Mouse (Mus musculus): Measurements from ENCODE around the gene Smtnl2. TPM values are rescaled to one million over a fixed set of nuclear protein-coding genes. Genes with fewer than 3 reads are reported as not detected.

The Smtnl2 gene
- polyA plus RNA-seq (2012; rRNA removed): 1.7 and 1.8 TPM in 2 replicates

DNA sequence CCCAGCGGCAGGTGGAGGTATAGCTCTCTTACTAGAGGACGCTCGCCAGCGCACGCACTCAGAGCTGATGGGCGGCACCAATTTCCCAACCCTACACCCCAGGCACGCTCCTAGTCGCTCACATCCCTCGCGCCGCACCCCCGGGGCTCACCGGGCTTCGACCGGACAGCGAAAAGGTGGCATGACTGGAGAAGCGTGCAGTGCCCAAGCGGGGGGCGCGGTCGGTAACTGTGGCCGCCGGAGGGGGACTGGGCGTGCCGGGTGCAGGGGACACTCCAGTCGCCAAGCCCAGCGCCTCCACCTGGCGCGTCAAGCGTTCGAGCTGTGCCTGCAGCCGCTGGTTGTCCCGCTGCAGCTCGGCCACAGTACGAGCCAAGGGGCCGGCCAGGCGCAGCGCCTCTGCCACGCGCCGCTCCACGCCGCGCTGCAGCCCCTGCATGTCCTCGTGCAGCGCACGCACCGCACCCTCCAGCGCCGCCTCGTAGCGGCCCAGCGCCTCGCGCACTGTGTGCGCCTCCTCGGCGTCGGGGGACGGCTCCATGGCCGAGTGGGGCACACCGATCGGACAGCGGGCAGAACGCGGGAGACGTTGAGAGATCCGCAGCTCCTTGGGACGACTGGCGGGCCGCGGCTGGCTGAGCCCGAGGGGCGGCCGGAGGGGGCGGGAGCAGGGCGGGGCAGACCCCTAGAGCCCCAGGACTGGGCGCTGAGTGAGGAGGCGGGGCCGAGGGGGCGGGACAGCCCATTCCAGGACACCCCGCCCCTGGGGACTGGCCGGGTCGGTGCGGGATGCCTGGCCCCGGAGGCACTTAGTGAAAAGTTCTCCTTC is at the start of gene Smtnl2:
Gene Smtnl2 (minus strand): TSS at position 621 of the 829 bp plus-strand sequence.

DNA sequence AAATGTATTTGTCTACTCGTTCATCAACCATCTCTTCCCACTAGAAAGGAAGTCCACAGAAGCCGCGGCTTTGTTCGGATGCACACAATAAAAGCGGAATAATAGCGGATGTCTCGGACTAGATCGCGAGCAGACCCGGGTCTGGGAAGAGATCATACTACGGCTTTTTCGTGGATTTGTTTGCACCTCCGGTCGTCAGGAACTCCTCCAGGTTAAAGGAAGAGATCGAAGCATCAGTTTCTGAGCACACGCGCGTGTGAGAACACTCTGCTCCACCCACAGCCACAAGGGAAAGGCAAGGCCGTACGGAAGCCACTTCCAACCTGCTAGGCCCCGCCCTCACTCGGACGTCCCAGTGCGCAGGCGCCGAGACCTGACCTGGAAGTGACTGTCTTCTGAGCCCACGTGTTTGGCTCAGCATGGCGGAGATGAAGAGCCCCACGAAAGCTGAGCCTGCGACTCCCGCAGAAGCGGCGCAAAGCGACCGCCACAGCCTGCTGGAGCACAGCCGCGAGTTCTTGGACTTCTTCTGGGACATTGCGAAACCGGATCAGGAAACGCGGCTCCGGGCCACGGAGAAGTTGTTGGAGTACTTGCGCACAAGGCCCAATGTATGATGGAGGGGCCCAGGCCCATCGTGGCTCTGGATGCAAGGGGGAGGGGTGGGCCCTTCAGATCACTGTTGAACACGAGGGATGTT is 29.6 kb upstream of the Smtnl2 start, which contains the start of gene Mybbp1a:
Gene Mybbp1a (plus strand): TSS at position 391 of the 700 bp plus-strand sequence.

DNA sequence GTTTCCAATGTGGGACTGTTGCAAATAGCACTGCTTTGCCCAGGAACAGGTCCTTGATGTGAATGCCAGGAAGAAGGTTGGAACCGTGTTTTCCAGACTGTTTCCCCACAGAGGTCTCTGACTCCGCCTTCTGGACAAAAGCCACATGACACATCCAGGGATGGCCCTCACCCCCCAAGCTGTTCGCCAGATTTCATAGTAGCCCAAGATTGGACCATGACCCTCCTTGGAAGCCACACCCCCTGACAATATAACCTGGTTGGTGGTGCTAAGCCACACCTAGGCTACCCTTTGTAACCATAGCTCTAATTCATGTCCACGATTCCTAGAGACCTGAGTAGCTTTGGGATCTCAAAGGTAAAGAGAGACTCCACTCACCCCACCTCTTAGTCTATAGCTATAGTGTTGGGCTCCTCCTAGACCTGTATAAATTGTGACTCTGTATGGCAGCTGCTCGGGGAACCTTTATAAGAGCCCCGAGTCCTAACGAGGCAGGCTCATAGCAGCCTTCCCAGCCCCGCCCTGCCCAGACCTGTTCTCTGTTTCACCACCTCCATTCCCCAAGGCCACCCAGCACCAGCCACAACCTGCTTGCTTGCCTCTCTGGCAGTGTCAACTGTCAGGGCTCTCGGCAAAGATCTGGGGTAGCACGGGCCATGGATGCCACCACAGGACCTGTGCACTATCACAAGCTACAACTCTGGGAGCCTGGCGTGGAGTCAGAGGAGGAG is 23.6 kb upstream of the Smtnl2 start, which contains the start of gene Ggt6:
Gene Ggt6 (plus strand): TSS at position 564 of the 731 bp plus-strand sequence.

DNA sequence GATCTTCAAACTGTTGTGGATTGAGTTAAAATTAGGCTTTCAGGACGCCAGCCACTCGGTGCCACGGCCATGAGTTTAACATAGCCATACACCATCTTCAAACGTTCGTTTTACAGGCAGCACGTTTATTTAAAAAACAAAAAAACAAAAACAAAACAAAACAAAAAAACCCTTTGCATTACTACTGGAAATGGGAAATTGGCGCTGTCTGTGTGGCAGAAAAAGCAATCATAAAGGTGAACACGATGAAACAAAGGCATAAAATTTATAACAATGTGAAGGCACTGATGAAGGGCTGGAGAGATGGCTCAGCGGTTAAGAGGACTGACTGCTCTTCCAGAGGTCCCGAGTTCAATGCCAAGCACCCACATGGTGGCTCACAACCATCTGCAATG is 49.2 kb downstream of the Smtnl2 start, which contains the start of gene Tekt1:
Gene Tekt1 (minus strand): TSS at position 96 of the 395 bp plus-strand sequence.

Other genes starting within 250 kb of the Smtnl2 start
- gene Gm43951, start 204.9 kb downstream of the Smtnl2 start, polyA plus RNA-seq (2012; rRNA removed): 0.05 and 0.08 TPM in 2 replicates
- 2.0 and 2.1 TPM in 2 replicates for gene 4933427D14Rik, start 204.3 kb downstream of the Smtnl2 start, polyA plus RNA-seq (2012; rRNA removed)
- gene Txndc17, start 204.2 kb downstream of the Smtnl2 start, polyA plus RNA-seq (2012; rRNA removed): 52.2 and 52.7 TPM in 2 replicates
- gene Med31, start 196.1 kb downstream of the Smtnl2 start, polyA plus RNA-seq (2012; rRNA removed): 9.4 and 9.8 TPM in 2 replicates
- 0.01 TPM in 1 of 2 replicates, not detected in the other for gene Slc13a5, start 144.5 kb downstream of the Smtnl2 start, polyA plus RNA-seq (2012; rRNA removed)
- 13.2 and 16.7 TPM in 2 replicates for gene Xaf1, start 110.1 kb downstream of the Smtnl2 start, polyA plus RNA-seq (2012; rRNA removed)
- gene Fbxo39, start 97.3 kb downstream of the Smtnl2 start, polyA plus RNA-seq (2012; rRNA removed): 0.02 and 0.05 TPM in 2 replicates
- gene Tekt1, start 49.3 kb downstream of the Smtnl2 start, polyA plus RNA-seq (2012; rRNA removed): 0.03 and 0.08 TPM in 2 replicates
- 1.2 and 1.5 TPM in 2 replicates for gene Ggt6, start 23.8 kb upstream of the Smtnl2 start, polyA plus RNA-seq (2012; rRNA removed)
- 29.7 and 33.8 TPM in 2 replicates for gene Mybbp1a, start 29.6 kb upstream of the Smtnl2 start, polyA plus RNA-seq (2012; rRNA removed)
- gene Spns2, start 78.2 kb upstream of the Smtnl2 start, polyA plus RNA-seq (2012; rRNA removed): 8.8 and 9.3 TPM in 2 replicates
- gene Spns3, start 138.8 kb upstream of the Smtnl2 start, polyA plus RNA-seq (2012; rRNA removed): 1.6 and 1.8 TPM in 2 replicates
- gene Ube2g1, start 195.6 kb upstream of the Smtnl2 start, polyA plus RNA-seq (2012; rRNA removed): 10.9 and 12.2 TPM in 2 replicates

Data from liver, embryonic 18 days (tissue).